In genomic region chr17:25109578-25109977, GRCm38 (mm10) we compare ENCODE assay signal across 9 mouse cellular contexts. TPM values are rescaled to one million over a fixed set of nuclear protein-coding genes. Genes with fewer than 3 reads are reported as not detected.
DNase-seq lines count a peak whose midpoint lies in the region; ATAC-seq and TF ChIP-seq lines count a peak whose summit lies in the region.
"Had no signal": no experiment of that assay in that cellular context is flagged by ENCODE, and none has a peak within 500 bp of the region (broad histone marks: within the 10 kb centered on the region; RNA-seq: fewer than 3 reads in every experiment).

No protein-coding gene starts in this region.

- H3K9ac ChIP-seq in liver, adult 2 months (ENCODE audit: low read depth, low read length) = no peak overlapping the region
- H3K9ac ChIP-seq in stomach, embryonic 15.5 days = no peak overlapping the region
- H3K9ac ChIP-seq: lung, embryonic 15.5 days had no signal

- 80% methylated on average over 2 of the region's 2 CpGs for WGBS in liver, adult 2 months
- 85% methylated on average over 2 of the region's 2 CpGs for WGBS in stomach, embryonic 15.5 days

- H3K79me2 ChIP-seq in liver, adult 2 months (ENCODE audit: control insufficient read depth, insufficient read depth, low read length) = no peaks in the 10 kb centered on the region

- ATAC-seq in granulocyte monocyte progenitor cell, adult 5-6 weeks (replicated peaks; ENCODE audit: poor library complexity, severe bottlenecking) = peak; percentile 69
- ATAC-seq in stomach, embryonic 15.5 days (ENCODE audit: insufficient read depth, low FRiP score, low read depth) = peak; percentile 57; the same call in 1 of the 2 replicates

- 0 out of 2 replicates have a peak, but pooled peaks cover under 1% of the 10 kb centered on the region for H3K4me1 ChIP-seq in liver, adult 2 months (ENCODE audit: control insufficient read depth, insufficient read depth, low read length)
- peaks cover 1% of the 10 kb centered on the region; the same call in 1 of the 2 replicates for H3K4me1 ChIP-seq in stomach, embryonic 15.5 days

- no peaks in the 10 kb centered on the region for H3K27me3 ChIP-seq in liver, adult 2 months (ENCODE audit: control insufficient read depth, insufficient read depth, low read length)
- no peaks in the 10 kb centered on the region for H3K27me3 ChIP-seq in stomach, embryonic 15.5 days (replicated peaks)
- H3K27me3 ChIP-seq: lung, embryonic 15.5 days had no signal

- DNase-seq in gastrocnemius, adult 2 months = peak; percentile 63
- DNase-seq in gastrocnemius, adult 8-10 months (ENCODE audit: low spot score in 2 of 2) = no peak
- DNase-seq in 3T3-L1 (ENCODE audit: low read depth, low spot score) (peak; percentile 84), ZHBTc4 (ENCODE audit: low read depth, low spot score) (peak; percentile 67)
- DNase-seq in liver, adult 2 months (ENCODE audit: extremely low read depth, low read depth, low spot score) = peak; percentile 20
- no peak for DNase-seq in layer of hippocampus, adult 9-10 months (ENCODE audit: low spot score)

- intact Hi-C loops in gastrocnemius, adult 2 months (cut with DNase I) = no loop called here

- no peaks in the 10 kb centered on the region for H3K9me3 ChIP-seq in stomach, embryonic 15.5 days
- H3K9me3 ChIP-seq: lung, embryonic 15.5 days had no signal

- no peak overlapping the region for H3K4me3 ChIP-seq in gastrocnemius, adult 2 months
- no peak overlapping the region for H3K4me3 ChIP-seq in liver, adult 2 months (ENCODE audit: insufficient read depth, low read depth, low read length)
- H3K4me3 ChIP-seq in stomach, embryonic 15.5 days (replicated peaks) = no peak overlapping the region
- H3K4me3 ChIP-seq: lung, embryonic 15.5 days had no signal

- H3K4me2 ChIP-seq in stomach, embryonic 15.5 days = no peak overlapping the region
- H3K4me2 ChIP-seq: lung, embryonic 15.5 days had no signal

- no peak for TF ChIP-seq POLR2A in liver, adult 2 months (IDR thresholded peaks at IDR 0.05; ENCODE audit: extremely low read depth, insufficient read depth, low read length)

- H3K36me3 ChIP-seq in liver, adult 2 months (ENCODE audit: control insufficient read depth, insufficient read depth, low read length) = no peaks in the 10 kb centered on the region
- peaks cover 42% of the 10 kb centered on the region for H3K36me3 ChIP-seq in stomach, embryonic 15.5 days

- TF ChIP-seq CTCF in gastrocnemius, adult 2 months (IDR thresholded peaks at IDR 0.05) = peak; percentile 63
- peak; percentile 79 for TF ChIP-seq CTCF in liver, adult 2 months (IDR thresholded peaks at IDR 0.05; ENCODE audit: low read depth, low read length)

- no peak overlapping the region for H3K27ac ChIP-seq in gastrocnemius, adult 2 months
- no peak overlapping the region for H3K27ac ChIP-seq in liver, adult 2 months (replicated peaks; ENCODE audit: insufficient read depth, low read depth, low read length)
- H3K27ac ChIP-seq in stomach, embryonic 15.5 days = no peak overlapping the region
- H3K27ac ChIP-seq: lung, embryonic 15.5 days had no signal

RNA-seq across cellular contexts. Expression of gene Telo2, which starts 6.2 kb away (rescaled TPM):
- 10 to 100 TPM in 1 of 2 experiments, 1 to 10 TPM in 1; 4.5 to 11.4 TPM for total RNA-seq in gastrocnemius, adult 2 months (2021)
- 1 to 10 TPM; 4.2 to 8.6 (median 6.0) TPM for total RNA-seq in gastrocnemius, adult 8-10 months (2022)
- total RNA-seq in granulocyte monocyte progenitor cell, adult 5-6 weeks (2014; fragmentation: Nextera tagmentation) = 49.8 and 55.9 TPM in 2 replicates
- 21.8 and 37.3 TPM in 2 replicates for total RNA-seq in granulocyte monocyte progenitor cell, adult 5-6 weeks (2017)
- total RNA-seq in liver, adult 2 months (2014; rRNA removed) = 3.2 and 5.4 TPM in 2 replicates
- 5.7 and 7.3 TPM in 2 replicates for polyA plus RNA-seq in liver, adult 2 months (2012; rRNA removed)
- polyA plus RNA-seq in stomach, embryonic 15.5 days (2015; fragmentation: Nextera tagmentation; extraction: Ambion mirVana) = 38.6 and 40.2 TPM in 2 replicates

RNA-seq across cellular contexts. Expression of gene Ptx4, which starts 11.0 kb away (rescaled TPM):
- 1 to 10 TPM; 2.2 to 6.1 TPM for total RNA-seq in gastrocnemius, adult 2 months (2021)
- total RNA-seq in gastrocnemius, adult 8-10 months (2022) = 1 to 10 TPM in 1 of 4 experiments, under 1 TPM in 3; 0.58 to 2.4 (median 0.79) TPM
- total RNA-seq in granulocyte monocyte progenitor cell, adult 5-6 weeks (2014; fragmentation: Nextera tagmentation) = not detected in 2 replicates
- not detected in 2 replicates for total RNA-seq in granulocyte monocyte progenitor cell, adult 5-6 weeks (2017)
- total RNA-seq in liver, adult 2 months (2014; rRNA removed) = not detected in 2 replicates
- polyA plus RNA-seq in liver, adult 2 months (2012; rRNA removed) = not detected in 2 replicates
- 0.12 and 0.36 TPM in 2 replicates for polyA plus RNA-seq in stomach, embryonic 15.5 days (2015; fragmentation: Nextera tagmentation; extraction: Ambion mirVana)

RNA-seq across cellular contexts. Expression of gene Clcn7, which starts 23.6 kb away (rescaled TPM):
- 10 to 100 TPM; 16.2 to 19.2 TPM for total RNA-seq in gastrocnemius, adult 2 months (2021)
- 10 to 100 TPM; 13.0 to 18.3 (median 16.0) TPM for total RNA-seq in gastrocnemius, adult 8-10 months (2022)
- total RNA-seq in granulocyte monocyte progenitor cell, adult 5-6 weeks (2014; fragmentation: Nextera tagmentation) = 12.1 and 18.9 TPM in 2 replicates
- 11.3 and 12.6 TPM in 2 replicates for total RNA-seq in granulocyte monocyte progenitor cell, adult 5-6 weeks (2017)
- total RNA-seq in liver, adult 2 months (2014; rRNA removed) = 16.7 and 17.9 TPM in 2 replicates
- 25.2 and 30.5 TPM in 2 replicates for polyA plus RNA-seq in liver, adult 2 months (2012; rRNA removed)
- polyA plus RNA-seq in stomach, embryonic 15.5 days (2015; fragmentation: Nextera tagmentation; extraction: Ambion mirVana) = 18.1 and 21.1 TPM in 2 replicates

RNA-seq across cellular contexts. Expression of gene Tmem204, which starts 26.2 kb away (rescaled TPM):
- total RNA-seq in gastrocnemius, adult 2 months (2021) = 10 to 100 TPM in 1 of 2 experiments, 1 to 10 TPM in 1; 8.3 to 21.5 TPM
- 10 to 100 TPM in 1 of 4 experiments, 1 to 10 TPM in 3; 7.9 to 10.7 (median 8.2) TPM for total RNA-seq in gastrocnemius, adult 8-10 months (2022)
- not detected in 2 replicates for total RNA-seq in granulocyte monocyte progenitor cell, adult 5-6 weeks (2014; fragmentation: Nextera tagmentation)
- total RNA-seq in granulocyte monocyte progenitor cell, adult 5-6 weeks (2017) = not detected in 2 replicates
- total RNA-seq in liver, adult 2 months (2014; rRNA removed) = 22.3 and 23.9 TPM in 2 replicates
- polyA plus RNA-seq in liver, adult 2 months (2012; rRNA removed) = 15.7 and 19.1 TPM in 2 replicates
- polyA plus RNA-seq in stomach, embryonic 15.5 days (2015; fragmentation: Nextera tagmentation; extraction: Ambion mirVana) = 23.5 and 23.7 TPM in 2 replicates

RNA-seq across cellular contexts. Expression of gene Ccdc154, which starts 52.7 kb away (rescaled TPM):
- not detected for total RNA-seq in gastrocnemius, adult 2 months (2021)
- total RNA-seq in gastrocnemius, adult 8-10 months (2022) = not detected
- 0.49 TPM in 1 of 2 replicates, not detected in the other for total RNA-seq in granulocyte monocyte progenitor cell, adult 5-6 weeks (2014; fragmentation: Nextera tagmentation)
- 0.21 TPM in 1 of 2 replicates, not detected in the other for total RNA-seq in granulocyte monocyte progenitor cell, adult 5-6 weeks (2017)
- total RNA-seq in liver, adult 2 months (2014; rRNA removed) = 0.13 TPM in 1 of 2 replicates, not detected in the other
- 0.07 TPM in 1 of 2 replicates, not detected in the other for polyA plus RNA-seq in liver, adult 2 months (2012; rRNA removed)
- 0.46 and 0.62 TPM in 2 replicates for polyA plus RNA-seq in stomach, embryonic 15.5 days (2015; fragmentation: Nextera tagmentation; extraction: Ambion mirVana)

Comparison
In these comparisons a context has a peak if more than half of its experiments do, and no peak if none do; other contexts are left out.
1. DNase-seq: peak in gastrocnemius, adult 2 months (single experiment), 3T3-L1 (single experiment), ZHBTc4 (single experiment) and liver, adult 2 months (single experiment); none in gastrocnemius, adult 8-10 months (0 of 2) and layer of hippocampus, adult 9-10 months (single experiment).